Mouse (Mus musculus) left cerebral cortex, postnatal 25 days (tissue): ENCODE results near the gene Tcf20. TPM values are rescaled to one million over a fixed set of nuclear protein-coding genes. Genes with fewer than 3 reads are reported as not detected.

Source experiments
- DNase-seq, 2 experiments: peaks; one replicate each; pipeline ENCODE4 v3.0.0; 2022; ENCODE audit warnings: low spot score in 2 of 2, mixed read lengths in 1 of 2
- intact Hi-C: fragments of 180-260 bp; cut with DNase I; formaldehyde crosslinking; loops from one replicate; pipeline ENCODE4 v1.15.1; 2025
- total RNA-seq, 2 experiments: library from RNA; stranded (reverse); gene quantifications; 2 replicates each; pipeline ENCODE4 v1.2.3; 2021

Tcf20 gene
- total RNA-seq, 2 experiments from 2014 or later = 181 to 193 TPM

GRCm38 (mm10) chr15:82998811-82999221 is 11.1 kb upstream of the Tcf20 start:
- DNase-seq = peak in 1 of 2 experiments; percentile 20
- intact Hi-C loops = no loop called here

GRCm38 (mm10) chr15:82996431-82996830 is 8.8 kb upstream of the Tcf20 start:
- DNase-seq = no peak
- intact Hi-C loops = no loop called here

- DNase-seq = peak in 1 of 2 experiments; percentile 70
- intact Hi-C loops = no loop called here
These were observed 7.6 kb upstream of the Tcf20 start for GRCm38 (mm10) chr15:82995239-82995638.

GRCm38 (mm10) chr15:82992911-82993310 is 5.2 kb upstream of the Tcf20 start:
- DNase-seq = no peak
- intact Hi-C loops = no loop called here

- intact Hi-C loops = no loop called here
- DNase-seq = no peak
These were observed 4.6 kb upstream of the Tcf20 start for GRCm38 (mm10) chr15:82992079-82992783.

GRCm38 (mm10) chr15:82989190-82989704 is 1.6 kb upstream of the Tcf20 start:
- intact Hi-C loops = no loop called here
- no peak for DNase-seq

GRCm38 (mm10) chr15:82987014-82987731 is 499 bp downstream of the Tcf20 start:
- DNase-seq = no peak
- intact Hi-C loops = no loop called here

GRCm38 (mm10) chr15:82984574-82984973 is 3.1 kb downstream of the Tcf20 start:
- no peak for DNase-seq
- intact Hi-C loops = no loop called here

- intact Hi-C loops = no loop called here
- no peak for DNase-seq
These were observed 3.6 kb downstream of the Tcf20 start for GRCm38 (mm10) chr15:82984097-82984496.

- peak in 1 of 2 experiments; percentile 28 for DNase-seq
- intact Hi-C loops = no loop called here
These were observed 4.2 kb downstream of the Tcf20 start for GRCm38 (mm10) chr15:82983416-82984026.

- DNase-seq = no peak
- intact Hi-C loops = no loop called here
These were observed 4.8 kb downstream of the Tcf20 start for GRCm38 (mm10) chr15:82982724-82983415.

GRCm38 (mm10) chr15:82981676-82982520 is 5.8 kb downstream of the Tcf20 start:
- DNase-seq = no peak
- intact Hi-C loops = no loop called here

- no peak for DNase-seq
- intact Hi-C loops = no loop called here
These were observed 8.1 kb downstream of the Tcf20 start for GRCm38 (mm10) chr15:82979531-82979930.

- intact Hi-C loops = no loop called here
These were observed 13.2 kb downstream of the Tcf20 start for GRCm38 (mm10) chr15:82974471-82974870.

GRCm38 (mm10) chr15:82969206-82969721 is 18.4 kb downstream of the Tcf20 start:
- no peak for DNase-seq
- intact Hi-C loops = no loop called here

More at GRCm38 (mm10) chr15:82974471-82974870, 13.2 kb downstream of the Tcf20 start:
- DNase-seq = no peak

GRCm38 (mm10) chr15:82968449-82968848 is 19.2 kb downstream of the Tcf20 start:
- no peak for DNase-seq
- intact Hi-C loops = no loop called here

GRCm38 (mm10) chr15:82967947-82968346 is 19.7 kb downstream of the Tcf20 start:
- no peak for DNase-seq
- intact Hi-C loops = no loop called here

GRCm38 (mm10) chr15:82964266-82964825 is 23.3 kb downstream of the Tcf20 start:
- intact Hi-C loops = no loop called here
- DNase-seq = no peak
